Mouse (Mus musculus) megakaryocyte, embryonic 14.5 days (primary cell): ENCODE measurements around the gene Fcer1g.

Source experiments
- FLI1 ChIP-seq: IDR thresholded peaks from 2 replicates; pipeline ENCODE4 v1.6.1; 2012; ENCODE audit warnings: low read length, inconsistent platforms, mixed read lengths
- GATA1 ChIP-seq: IDR thresholded peaks from 3 replicates; pipeline ENCODE4 v1.6.1; 2012; ENCODE audit warnings: mixed read lengths, low read length, inconsistent platforms, borderline replicate concordance

- TF ChIP-seq GATA1 (no peak), FLI1 (no peak)
Observed at GRCm38 (mm10) chr1:171282086-171282805, 48.1 kb upstream of the Fcer1g start.
